Mouse (Mus musculus) C2C12 (cell line): ENCODE data around the gene Ccl4. TPM values are rescaled to one million over a fixed set of nuclear protein-coding genes. Genes with fewer than 3 reads are reported as not detected.
A peak's percentile ranks its signal among the peaks of the same experiment; 100 is the strongest.

Experiments
- H3K27me3 ChIP-seq: one replicate; pipeline ENCODE4 v1.6.1; 2011; ENCODE audit not compliant: control insufficient read depth, insufficient read depth, insufficient read length
- H3K36me3 ChIP-seq: one replicate; pipeline ENCODE4 v1.6.1; 2011; ENCODE audit not compliant: control insufficient read depth, insufficient read depth
- H3K4me3 ChIP-seq: one replicate; pipeline ENCODE4 v1.5.1; 2011; ENCODE audit warnings: mild to moderate bottlenecking, control low read depth; ENCODE audit not compliant: poor library complexity, insufficient read depth, severe bottlenecking
- H3K79me2 ChIP-seq: one replicate; pipeline ENCODE4 v1.6.1; 2011; ENCODE audit not compliant: control insufficient read depth, insufficient read depth
- H3K79me3 ChIP-seq: one replicate; pipeline ENCODE4 v1.6.1; 2011; ENCODE audit warnings: low read depth, control low read depth
- H3ac ChIP-seq: one replicate; pipeline ENCODE3; 2011; ENCODE audit warnings: low read depth; ENCODE audit not compliant: control insufficient read depth, insufficient read length
- CEBPB ChIP-seq: IDR thresholded peaks from one replicate; pipeline ENCODE4 v1.6.1; 2011; ENCODE audit warnings: low read depth, mild to moderate bottlenecking, control low read depth, moderate library complexity
- CTCF ChIP-seq: IDR thresholded peaks from one replicate; pipeline ENCODE4 v1.5.1; 2011; ENCODE audit not compliant: control insufficient read depth, insufficient read depth, insufficient read length
- FOSL1 ChIP-seq: IDR thresholded peaks from one replicate; pipeline ENCODE4 v1.8.0; 2011; ENCODE audit warnings: mild to moderate bottlenecking, low read length; ENCODE audit not compliant: poor library complexity, insufficient read depth, severe bottlenecking
- MAX ChIP-seq: IDR thresholded peaks from one replicate; pipeline ENCODE4 v1.6.1; 2011; ENCODE audit warnings: mild to moderate bottlenecking, control low read depth
- MYOD1 ChIP-seq: IDR thresholded peaks from one replicate; pipeline ENCODE4 v1.6.1; 2011; ENCODE audit warnings: low read depth; ENCODE audit not compliant: control insufficient read depth, insufficient read length
- MYOG ChIP-seq: IDR thresholded peaks from one replicate; pipeline ENCODE4 v1.6.1; 2011; ENCODE audit not compliant: control insufficient read depth, insufficient read length; ENCODE audit errors: extremely low read depth
- USF1 ChIP-seq: IDR thresholded peaks from one replicate; pipeline ENCODE4 v1.6.1; 2011; ENCODE audit warnings: low read depth, mild to moderate bottlenecking, control low read depth, moderate library complexity
- polyA plus RNA-seq: library from polyadenylated mRNA; unstranded; fragments of >200 nt; fragmentation: generic; extraction: Trizol; gene quantifications from one replicate; pipeline ENCODE4 v1.2.1, GENCODE M21; 2012; ENCODE audit warnings: missing spikeins

Ccl4 gene
- polyA plus RNA-seq, 1 experiment, result not detected

DNA sequence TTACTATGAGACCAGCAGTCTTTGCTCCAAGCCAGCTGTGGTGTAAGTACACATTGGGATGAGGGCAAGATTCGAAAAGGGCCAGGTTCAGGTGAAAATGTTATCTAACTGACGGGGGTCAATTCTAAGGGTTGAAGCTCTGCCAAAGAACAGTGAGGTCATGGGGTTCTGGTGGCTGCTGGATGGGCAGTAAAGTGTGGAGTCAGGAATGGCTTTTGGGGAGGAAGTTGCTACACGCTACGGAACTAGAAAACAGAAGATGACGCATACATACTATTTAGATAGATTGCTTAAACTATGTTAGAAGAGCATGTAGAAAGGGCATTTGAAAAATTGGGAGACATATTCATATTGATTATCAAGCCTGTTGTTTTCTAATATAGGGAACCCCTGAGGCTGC, 1.1 kb downstream of the Ccl4 start:
- H3ac ChIP-seq, result no peak overlapping the region
- no peaks in the 10 kb centered on the region for H3K79me3 ChIP-seq
- TF ChIP-seq MYOG (no peak), CEBPB (no peak), MYOD1 (no peak), USF1 (no peak), FOSL1 (no peak), MAX (no peak)
- H3K36me3 ChIP-seq, result no peaks in the 10 kb centered on the region
- H3K4me3 ChIP-seq, result no peak overlapping the region
- H3K27me3 ChIP-seq, result peaks cover 11% of the 10 kb centered on the region
- H3K79me2 ChIP-seq, result no peaks in the 10 kb centered on the region

GRCm38 (mm10) chr11:83671743-83672142, 9.4 kb downstream of the Ccl4 start:
- no peak overlapping the region for H3K4me3 ChIP-seq
- no peaks in the 10 kb centered on the region for H3K79me3 ChIP-seq
- no peaks in the 10 kb centered on the region for H3K36me3 ChIP-seq
- H3ac ChIP-seq, result no peak overlapping the region
- no peaks in the 10 kb centered on the region for H3K27me3 ChIP-seq
- TF ChIP-seq MAX, result no peak
- peak; percentile 24 for TF ChIP-seq CEBPB
- no peaks in the 10 kb centered on the region for H3K79me2 ChIP-seq

DNA sequence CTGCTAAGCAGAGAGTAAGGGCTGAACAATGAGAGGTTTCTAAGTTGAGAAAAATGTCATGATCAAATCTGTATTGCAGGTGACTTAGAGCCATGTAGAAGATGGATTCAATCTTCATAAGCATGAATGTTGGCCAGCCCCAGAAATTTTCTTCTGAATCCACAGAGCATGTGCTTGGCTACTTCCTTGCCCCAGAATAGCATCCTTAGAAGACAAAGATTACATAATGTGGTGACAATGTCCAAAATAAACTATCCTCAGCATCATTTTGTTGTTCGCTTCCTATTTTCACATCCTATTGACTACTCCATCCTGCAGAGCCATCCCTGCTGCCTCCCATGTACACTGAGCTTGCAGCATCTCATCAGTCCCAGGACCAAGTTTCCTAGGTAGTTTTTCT, 13.3 kb downstream of the Ccl4 start:
- Histone ChIP-seq H3K79me2 (no peaks in the 10 kb centered on the region), H3ac (no peak overlapping the region)
- no peak for TF ChIP-seq USF1
- no peak for TF ChIP-seq FOSL1

DNA sequence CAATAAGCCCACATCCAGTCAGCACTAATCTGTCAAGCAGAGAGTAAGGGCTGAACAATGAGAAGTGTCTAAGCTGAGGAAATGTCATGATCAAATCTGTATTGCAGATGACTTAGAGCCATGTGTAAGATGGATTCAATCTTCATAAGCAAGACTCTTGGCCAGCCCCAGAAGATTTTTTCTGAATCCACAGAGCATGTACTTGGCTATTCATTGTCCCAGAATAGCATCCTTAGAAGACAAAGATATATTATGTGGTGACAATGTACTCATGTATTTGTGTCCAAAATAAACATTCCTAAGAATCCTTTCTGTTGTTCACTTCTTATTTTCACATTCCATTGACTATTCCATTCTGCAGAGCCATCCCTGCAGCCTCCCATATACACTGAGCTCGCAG, 27.5 kb downstream of the Ccl4 start:
- TF ChIP-seq USF1, result peak; percentile 76
- TF ChIP-seq CTCF, result no peak

More for the DNA sequence above, 13.3 kb downstream of the Ccl4 start:
- Histone ChIP-seq H3K4me3 (no peak overlapping the region), H3K36me3 (no peaks in the 10 kb centered on the region), H3K27me3 (no peaks in the 10 kb centered on the region), H3K79me3 (no peaks in the 10 kb centered on the region)

GRCm38 (mm10) chr11:83692008-83692407, 29.6 kb downstream of the Ccl4 start:
- no peak for TF ChIP-seq MYOD1
- TF ChIP-seq USF1, result no peak
- TF ChIP-seq MYOG, result no peak
- no peak for TF ChIP-seq FOSL1
- no peak for TF ChIP-seq CEBPB
- no peak for TF ChIP-seq MAX
- TF ChIP-seq CTCF, result no peak
- Histone ChIP-seq H3ac (no peak overlapping the region), H3K36me3 (no peaks in the 10 kb centered on the region), H3K27me3 (no peaks in the 10 kb centered on the region), H3K79me3 (no peaks in the 10 kb centered on the region), H3K4me3 (no peak overlapping the region), H3K79me2 (no peaks in the 10 kb centered on the region)

More for the DNA sequence above, 27.5 kb downstream of the Ccl4 start:
- Histone ChIP-seq H3K36me3 (no peaks in the 10 kb centered on the region), H3K4me3 (no peak overlapping the region), H3ac (no peak overlapping the region), H3K27me3 (no peaks in the 10 kb centered on the region), H3K79me2 (no peaks in the 10 kb centered on the region), H3K79me3 (no peaks in the 10 kb centered on the region)

- no peak within 1 kb of the TSS for H3ac ChIP-seq
- H3K4me3 ChIP-seq, result no peak within 1 kb of the TSS
- H3K36me3 ChIP-seq, result no peaks in the 10 kb centered on the region
- no peaks in the 10 kb centered on the region for H3K79me2 ChIP-seq
- no peaks in the 10 kb centered on the region for H3K79me3 ChIP-seq
- H3K27me3 ChIP-seq, result peaks cover 10% of the 10 kb centered on the region
- TF ChIP-seq CEBPB (no peak), MAX (no peak), CTCF (no peak), MYOG (no peak), USF1 (no peak), FOSL1 (no peak), MYOD1 (no peak)
Measured at GRCm38 (mm10) chr11:83703705-83704104, 41.3 kb downstream of the Ccl4 start, which contains the start of gene Wfdc17. Gene Wfdc17 (plus strand): TSS chr11:83703991.
